Mouse (Mus musculus): ENCODE data around the gene Wwox. TPM values are rescaled to one million over a fixed set of nuclear protein-coding genes. Genes with fewer than 3 reads are reported as not detected.

The Wwox gene
- polyA plus RNA-seq, 1 experiment from 2014 or later, result 12.9 TPM

DNA sequence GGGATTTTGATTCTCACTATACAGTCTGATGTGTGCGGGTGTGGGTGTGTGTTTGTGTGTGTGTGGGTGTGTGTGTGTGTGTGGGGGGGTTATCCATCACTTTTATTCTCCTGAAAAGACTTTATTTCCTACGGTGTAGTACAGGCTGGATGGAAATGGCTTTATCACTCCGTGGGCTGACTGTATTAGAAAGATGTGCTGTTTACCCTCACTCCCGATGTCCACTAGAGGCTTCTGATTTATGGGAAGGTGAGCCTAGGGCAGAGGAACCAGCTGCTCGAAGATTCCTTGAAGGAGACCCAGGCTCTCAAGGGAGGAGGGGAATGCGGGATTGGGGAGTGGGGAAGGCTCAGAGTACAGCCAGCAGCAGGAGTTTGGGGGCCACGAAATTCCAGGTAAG, 351.3 kb downstream of the Wwox start:
- Histone ChIP-seq H3K4me1 (ENCODE audit: control insufficient read depth, insufficient read depth, low read length) (no peaks in the 10 kb centered on the region), H3K27me3 (ENCODE audit: control insufficient read depth, insufficient read depth, low read length) (no peaks in the 10 kb centered on the region), H3K9me3 (replicated peaks; ENCODE audit: control insufficient read depth, low read length) (no peaks in the 10 kb centered on the region), H3K9ac (ENCODE audit: low read length) (no peak overlapping the region), H3K36me3 (ENCODE audit: control insufficient read depth, insufficient read depth, low read length) (no peaks in the 10 kb centered on the region), H3K27ac (ENCODE audit: low read length) (no peak overlapping the region), H3K4me3 (replicated peaks; ENCODE audit: low read length) (no peak overlapping the region), H3K4me2 (ENCODE audit: low read depth, low read length) (no peak overlapping the region)
- no peak for ATAC-seq (ENCODE audit: insufficient read depth, low FRiP score)
- WGBS, result 51% methylated on average over 7 of the region's 7 CpGs

- ATAC-seq (ENCODE audit: insufficient read depth, low FRiP score), result no peak
- H3K9ac ChIP-seq (ENCODE audit: low read length), result no peak overlapping the region
- H3K27ac ChIP-seq (ENCODE audit: low read length), result no peak overlapping the region
- no peaks in the 10 kb centered on the region for H3K4me1 ChIP-seq (ENCODE audit: control insufficient read depth, insufficient read depth, low read length)
- no peak overlapping the region for H3K4me2 ChIP-seq (ENCODE audit: low read depth, low read length)
- H3K9me3 ChIP-seq (replicated peaks; ENCODE audit: control insufficient read depth, low read length), result no peaks in the 10 kb centered on the region
- H3K4me3 ChIP-seq (replicated peaks; ENCODE audit: low read length), result no peak overlapping the region
- no peaks in the 10 kb centered on the region for H3K36me3 ChIP-seq (ENCODE audit: control insufficient read depth, insufficient read depth, low read length)
- WGBS, result 74% methylated on average over 9 of the region's 9 CpGs
- no peaks in the 10 kb centered on the region for H3K27me3 ChIP-seq (ENCODE audit: control insufficient read depth, insufficient read depth, low read length)
Measured at GRCm38 (mm10) chr8:114793682-114794081, 354.2 kb downstream of the Wwox start.

DNA sequence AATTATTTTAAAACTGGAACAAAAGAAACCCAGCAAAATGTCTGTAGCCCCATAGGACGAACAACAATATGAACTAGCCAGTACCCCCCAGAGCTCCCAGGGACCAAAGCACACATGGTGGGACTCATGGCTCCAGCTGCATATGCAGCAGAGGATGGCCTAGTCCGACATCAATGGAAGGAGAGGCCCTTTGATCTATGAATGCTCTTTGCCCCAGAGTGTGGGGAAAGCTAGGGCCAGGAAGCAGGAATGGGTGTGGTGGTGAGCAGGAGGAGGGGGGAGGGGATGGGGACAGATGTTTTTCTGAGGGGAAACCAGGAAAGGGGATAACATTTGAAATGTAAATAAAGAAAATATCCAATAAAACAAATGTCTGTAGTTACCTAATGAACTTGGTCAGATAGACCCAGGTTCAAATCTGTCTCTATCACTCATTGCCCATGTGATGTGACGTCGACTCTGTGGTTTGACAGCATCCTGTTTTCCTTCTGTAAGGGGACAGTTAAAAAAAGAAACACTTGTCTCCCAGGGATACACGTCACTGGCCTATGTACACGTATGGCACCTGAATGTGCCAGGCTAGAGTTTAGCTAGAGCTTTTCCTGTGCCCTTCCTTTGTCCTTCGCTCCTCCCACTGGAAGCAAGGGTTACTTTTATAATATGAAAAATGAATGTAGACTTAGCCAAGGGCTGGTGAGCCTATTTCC, 362.1 kb downstream of the Wwox start:
- Histone ChIP-seq H3K9ac (ENCODE audit: low read length) (no peak overlapping the region), H3K27ac (ENCODE audit: low read length) (no peak overlapping the region), H3K4me3 (replicated peaks; ENCODE audit: low read length) (no peak overlapping the region), H3K36me3 (ENCODE audit: control insufficient read depth, insufficient read depth, low read length) (no peaks in the 10 kb centered on the region), H3K27me3 (ENCODE audit: control insufficient read depth, insufficient read depth, low read length) (no peaks in the 10 kb centered on the region), H3K4me1 (ENCODE audit: control insufficient read depth, insufficient read depth, low read length) (0 out of 2 replicates have a peak, but pooled peaks cover 5% of the 10 kb centered on the region), H3K9me3 (replicated peaks; ENCODE audit: control insufficient read depth, low read length) (no peaks in the 10 kb centered on the region), H3K4me2 (ENCODE audit: low read depth, low read length) (no peak overlapping the region)
- no peak for ATAC-seq (ENCODE audit: insufficient read depth, low FRiP score)
- WGBS, result 67% methylated on average over 7 of the region's 7 CpGs

DNA sequence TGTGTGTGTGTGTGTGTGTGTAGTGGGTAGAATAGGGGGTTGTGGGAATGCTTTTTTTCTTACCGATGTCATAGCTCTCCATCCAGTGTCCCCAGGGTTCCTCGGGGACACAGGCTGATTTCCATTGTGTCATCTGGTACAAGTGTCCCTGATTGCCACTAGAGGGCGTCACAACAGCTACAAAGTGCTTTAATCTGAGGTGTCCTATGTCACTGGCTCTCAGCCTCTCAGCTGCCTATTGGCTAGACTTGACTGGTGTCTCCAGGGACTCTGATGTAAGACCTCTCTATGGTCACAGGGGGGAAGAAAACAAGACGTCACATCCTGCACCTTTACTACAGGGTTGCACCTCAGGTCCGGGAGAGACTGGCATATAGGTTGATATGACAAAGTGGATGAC, 363.7 kb downstream of the Wwox start:
- Histone ChIP-seq H3K27me3 (ENCODE audit: control insufficient read depth, insufficient read depth, low read length) (no peaks in the 10 kb centered on the region), H3K9ac (ENCODE audit: low read length) (no peak overlapping the region), H3K27ac (ENCODE audit: low read length) (no peak overlapping the region), H3K36me3 (ENCODE audit: control insufficient read depth, insufficient read depth, low read length) (no peaks in the 10 kb centered on the region), H3K9me3 (replicated peaks; ENCODE audit: control insufficient read depth, low read length) (no peaks in the 10 kb centered on the region), H3K4me3 (replicated peaks; ENCODE audit: low read length) (no peak overlapping the region), H3K4me1 (ENCODE audit: control insufficient read depth, insufficient read depth, low read length) (0 out of 2 replicates have a peak, but pooled peaks cover 5% of the 10 kb centered on the region), H3K4me2 (ENCODE audit: low read depth, low read length) (no peak overlapping the region)
- ATAC-seq (ENCODE audit: insufficient read depth, low FRiP score), result no peak
- WGBS, result 59% methylated on average over 5 of the region's 5 CpGs

- Histone ChIP-seq H3K36me3 (ENCODE audit: control insufficient read depth, insufficient read depth, low read length) (no peaks in the 10 kb centered on the region), H3K27ac (ENCODE audit: low read length) (no peak overlapping the region), H3K9me3 (replicated peaks; ENCODE audit: control insufficient read depth, low read length) (no peaks in the 10 kb centered on the region), H3K4me3 (replicated peaks; ENCODE audit: low read length) (no peak overlapping the region), H3K9ac (ENCODE audit: low read length) (no peak overlapping the region), H3K27me3 (ENCODE audit: control insufficient read depth, insufficient read depth, low read length) (no peaks in the 10 kb centered on the region), H3K4me2 (ENCODE audit: low read depth, low read length) (no peak overlapping the region), H3K4me1 (ENCODE audit: control insufficient read depth, insufficient read depth, low read length) (no peaks in the 10 kb centered on the region)
- ATAC-seq (ENCODE audit: insufficient read depth, low FRiP score), result no peak
- WGBS, result 91% methylated on average over 9 of the region's 9 CpGs
Measured at GRCm38 (mm10) chr8:114806826-114807420, 367.5 kb downstream of the Wwox start.

DNA sequence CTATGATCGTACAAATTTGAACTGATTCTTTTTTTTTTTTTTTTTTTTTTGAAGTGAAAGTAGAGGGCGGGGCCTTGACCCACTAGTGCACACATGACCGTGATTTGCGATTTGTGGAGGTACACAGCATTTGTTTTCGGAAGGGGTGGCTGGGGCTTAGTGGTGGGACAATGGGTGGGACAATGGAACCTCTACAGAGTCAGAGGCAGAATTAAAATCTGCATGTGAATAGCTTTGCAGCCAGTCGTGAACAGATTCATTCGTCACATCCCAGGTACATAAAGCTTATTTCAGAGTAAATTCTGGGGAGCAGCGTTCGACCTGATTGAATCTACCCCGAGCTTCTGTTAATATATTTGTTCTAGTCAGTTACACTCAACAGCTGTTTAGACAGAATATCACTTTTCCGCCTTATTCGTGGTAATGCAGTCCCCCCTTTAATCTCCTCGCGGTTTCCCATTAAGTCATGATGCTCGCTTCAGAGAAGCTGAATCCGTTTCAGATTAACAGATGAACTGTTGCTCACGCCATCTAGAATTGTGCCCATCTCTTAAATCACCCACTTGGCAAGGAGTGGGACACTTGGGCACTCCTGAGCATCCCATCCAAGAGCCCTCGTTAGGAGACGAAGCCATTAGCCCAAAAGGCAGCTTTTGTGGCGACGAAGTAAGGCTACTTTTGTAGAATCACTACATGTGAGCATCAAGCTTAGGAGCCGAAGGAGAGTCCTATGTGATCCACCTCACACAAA, 368.4 kb downstream of the Wwox start:
- WGBS, result 83% methylated on average over 22 of the region's 22 CpGs
- no peaks in the 10 kb centered on the region for H3K4me1 ChIP-seq (ENCODE audit: control insufficient read depth, insufficient read depth, low read length)
- no peak for ATAC-seq (ENCODE audit: insufficient read depth, low FRiP score)

DNA sequence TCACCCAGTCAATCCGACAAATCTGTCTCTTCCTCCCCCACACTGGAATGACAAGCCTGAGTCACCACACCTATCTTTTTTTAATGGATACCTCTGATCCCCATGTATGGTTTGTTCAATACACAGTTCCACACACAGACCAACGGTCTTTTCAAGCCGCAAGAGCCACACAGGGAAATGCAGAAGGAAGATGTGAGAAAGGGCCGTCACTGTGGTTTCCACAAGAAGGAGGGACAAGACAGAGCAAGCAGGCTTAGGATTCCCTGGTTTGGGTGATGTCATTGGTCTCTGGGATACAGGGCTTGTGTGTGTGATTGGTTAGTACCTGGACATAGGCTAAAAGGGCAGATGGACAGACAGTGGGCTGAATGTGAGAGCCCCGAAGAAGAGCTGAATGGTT, 371.0 kb downstream of the Wwox start:
- Histone ChIP-seq H3K4me3 (replicated peaks; ENCODE audit: low read length) (no peak overlapping the region), H3K27me3 (ENCODE audit: control insufficient read depth, insufficient read depth, low read length) (no peaks in the 10 kb centered on the region), H3K4me1 (ENCODE audit: control insufficient read depth, insufficient read depth, low read length) (0 out of 2 replicates have a peak, but pooled peaks cover 2% of the 10 kb centered on the region), H3K27ac (ENCODE audit: low read length) (no peak overlapping the region), H3K4me2 (ENCODE audit: low read depth, low read length) (no peak overlapping the region), H3K36me3 (ENCODE audit: control insufficient read depth, insufficient read depth, low read length) (no peaks in the 10 kb centered on the region), H3K9ac (ENCODE audit: low read length) (no peak overlapping the region), H3K9me3 (replicated peaks; ENCODE audit: control insufficient read depth, low read length) (no peaks in the 10 kb centered on the region)
- ATAC-seq (ENCODE audit: insufficient read depth, low FRiP score), result no peak
- 84% methylated on average over 5 of the region's 5 CpGs for WGBS

More for the DNA sequence above, 368.4 kb downstream of the Wwox start:
- Histone ChIP-seq H3K9ac (ENCODE audit: low read length) (no peak overlapping the region), H3K27ac (ENCODE audit: low read length) (no peak overlapping the region), H3K4me3 (replicated peaks; ENCODE audit: low read length) (no peak overlapping the region), H3K27me3 (ENCODE audit: control insufficient read depth, insufficient read depth, low read length) (no peaks in the 10 kb centered on the region), H3K4me2 (ENCODE audit: low read depth, low read length) (no peak overlapping the region), H3K36me3 (ENCODE audit: control insufficient read depth, insufficient read depth, low read length) (no peaks in the 10 kb centered on the region), H3K9me3 (replicated peaks; ENCODE audit: control insufficient read depth, low read length) (no peaks in the 10 kb centered on the region)

GRCm38 (mm10) chr8:114813830-114814229, 374.4 kb downstream of the Wwox start:
- 91% methylated on average over 10 of the region's 10 CpGs for WGBS
- Histone ChIP-seq H3K4me1 (ENCODE audit: control insufficient read depth, insufficient read depth, low read length) (0 out of 2 replicates have a peak, but pooled peaks cover 3% of the 10 kb centered on the region), H3K27me3 (ENCODE audit: control insufficient read depth, insufficient read depth, low read length) (no peaks in the 10 kb centered on the region), H3K4me2 (ENCODE audit: low read depth, low read length) (no peak overlapping the region), H3K9me3 (replicated peaks; ENCODE audit: control insufficient read depth, low read length) (no peaks in the 10 kb centered on the region), H3K9ac (ENCODE audit: low read length) (no peak overlapping the region), H3K4me3 (replicated peaks; ENCODE audit: low read length) (no peak overlapping the region), H3K36me3 (ENCODE audit: control insufficient read depth, insufficient read depth, low read length) (no peaks in the 10 kb centered on the region), H3K27ac (ENCODE audit: low read length) (no peak overlapping the region)
- no peak for ATAC-seq (ENCODE audit: insufficient read depth, low FRiP score)

All from stomach, embryonic 16.5 days (tissue).